Mouse (Mus musculus): Measurements from ENCODE around the gene Iqcd.

DNA sequence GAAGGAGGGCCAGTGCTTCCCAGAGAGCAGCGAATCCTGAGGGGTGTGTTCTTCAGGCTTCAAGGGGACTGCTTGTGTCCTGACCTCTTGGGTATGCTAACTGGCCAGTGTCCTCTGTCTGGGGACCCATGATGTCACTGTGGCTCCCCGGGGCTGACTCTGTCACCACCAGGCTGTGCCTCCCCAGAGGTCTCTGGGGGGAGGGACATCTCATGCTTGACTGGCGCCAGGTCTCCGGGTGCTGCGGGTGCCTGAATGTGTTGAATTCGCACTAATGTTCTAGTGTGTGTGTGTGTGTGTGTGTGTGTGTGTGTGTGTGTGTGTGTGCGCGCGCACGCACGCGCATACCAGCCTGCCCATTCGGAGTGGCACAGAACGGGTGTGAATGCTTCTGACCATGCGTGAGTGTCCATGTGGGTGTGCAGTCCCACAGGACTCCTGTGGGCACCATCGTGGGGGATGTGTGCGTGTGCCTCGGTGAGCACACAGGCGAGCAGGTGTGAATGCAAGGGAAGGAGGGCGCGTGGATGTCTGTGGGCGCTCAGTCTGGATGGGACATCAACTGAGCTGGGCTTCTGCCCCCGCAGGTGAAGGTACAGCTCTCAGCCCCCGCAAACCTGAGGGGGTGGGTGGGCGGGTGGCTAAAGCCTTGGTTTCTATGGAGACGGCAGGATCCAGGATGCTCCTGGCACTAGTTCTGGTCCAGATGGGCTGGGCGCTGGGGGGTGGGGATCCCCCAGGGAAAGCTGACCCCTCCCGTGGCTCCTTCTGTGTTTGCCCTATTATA is 64.3 kb downstream of the Iqcd start:
- TF ChIP-seq MAX (IDR thresholded peaks at IDR 0.05; ENCODE audit: low read depth) (no peak), MYOG (IDR thresholded peaks at IDR 0.05; ENCODE audit: control insufficient read depth in 1 of 3, insufficient read depth in 1 of 3, insufficient read length in 2 of 3, low read depth in 2 of 3) (no peak)
